Mouse (Mus musculus) CH12.LX (cell line): Measurements from ENCODE around the gene Anks1. TPM values are rescaled to one million over a fixed set of nuclear protein-coding genes. Genes with fewer than 3 reads are reported as not detected.

Experiments
- DNase-seq: peaks from one replicate; pipeline ENCODE4 v3.0.0-alpha.2; 2013; ENCODE audit errors: extremely low read depth
- H3K27ac ChIP-seq: 2 replicates; pipeline ENCODE4 v1.5.1; 2012; ENCODE audit warnings: low read depth, mild to moderate bottlenecking, control low read depth, moderate library complexity; ENCODE audit not compliant: insufficient read depth
- H3K27me3 ChIP-seq: replicated peaks from 2 replicates; pipeline ENCODE3; 2012; ENCODE audit warnings: inconsistent platforms
- H3K36me3 ChIP-seq, 2 experiments: replicated peaks in 1 of 2; 2 replicates each; pipeline versions ENCODE3 to v1.6.1; 2012; ENCODE audit warnings: inconsistent platforms in 1 of 2, low read length in 1 of 2, mild to moderate bottlenecking in 1 of 2, mixed read lengths in 1 of 2, moderate library complexity in 1 of 2; ENCODE audit not compliant: control insufficient read depth in 1 of 2, insufficient read depth in 1 of 2
- H3K4me1 ChIP-seq, 2 experiments: 2 replicates each; pipeline ENCODE4 v1.6.1; 2012; ENCODE audit warnings: inconsistent platforms in 1 of 2, moderate library complexity in 1 of 2; ENCODE audit not compliant: insufficient read depth in 2 of 2, control insufficient read depth in 1 of 2
- H3K4me2 ChIP-seq: 2 replicates; pipeline ENCODE4 v1.6.1; 2012; ENCODE audit warnings: low read depth, mild to moderate bottlenecking, control low read depth; ENCODE audit not compliant: poor library complexity, insufficient read depth, severe bottlenecking
- H3K4me3 ChIP-seq, 3 experiments: fragments of 150-350 bp in 1 of 3; sonication (generic) in 1 of 3; replicated peaks in 1 of 3; 2 replicates each; pipeline versions ENCODE3 to v1.5.1; 2011 to 2012; ENCODE audit warnings: low read depth in 2 of 3, low read length in 2 of 3, mild to moderate bottlenecking in 2 of 3, moderate library complexity in 2 of 3, control low read depth in 1 of 3, improper control_type of control experiment in 1 of 3, inconsistent platforms in 1 of 3, mixed read lengths in 1 of 3; ENCODE audit not compliant: poor library complexity in 1 of 3
- H3K79me2 ChIP-seq: replicated peaks from 2 replicates; pipeline ENCODE4 v1.6.1; 2012; ENCODE audit warnings: mild to moderate bottlenecking, moderate library complexity; ENCODE audit not compliant: control insufficient read depth, poor library complexity, insufficient read depth, severe bottlenecking; ENCODE audit errors: extremely low read depth
- H3K9ac ChIP-seq: 2 replicates; pipeline ENCODE4 v1.6.1; 2012; ENCODE audit warnings: low read depth, mild to moderate bottlenecking, control low read depth, moderate library complexity; ENCODE audit not compliant: insufficient read depth
- H3K9me3 ChIP-seq: replicated peaks from 2 replicates; pipeline ENCODE3; 2012; ENCODE audit warnings: low read length, inconsistent platforms, mixed read lengths
- BHLHE40 ChIP-seq: IDR thresholded peaks from 2 replicates; pipeline ENCODE4 v1.6.1; 2011; ENCODE audit warnings: mild to moderate bottlenecking, low read depth, low read length, improper control_type of control experiment
- CHD2 ChIP-seq: IDR thresholded peaks from 2 replicates; pipeline ENCODE4 v1.6.1; 2011; ENCODE audit warnings: low read length, improper control_type of control experiment
- CTCF ChIP-seq, 2 experiments: IDR thresholded peaks in 1 of 2; conservative IDR thresholded peaks in 1 of 2; 2 replicates each; pipeline ENCODE4 v1.5.1; 2011 to 2012; ENCODE audit warnings: low read depth in 2 of 2, low read length in 2 of 2, improper control_type of control experiment in 1 of 2, inconsistent platforms in 1 of 2, mild to moderate bottlenecking in 1 of 2, moderate library complexity in 1 of 2
- E2F4 ChIP-seq: IDR thresholded peaks from 2 replicates; pipeline ENCODE4 v1.6.1; 2011; ENCODE audit warnings: low read depth, low read length, improper control_type of control experiment; ENCODE audit not compliant: insufficient replicate concordance
- ELF1 ChIP-seq: IDR thresholded peaks from 2 replicates; pipeline ENCODE4 v1.6.1; 2014; ENCODE audit warnings: low read depth, mild to moderate bottlenecking, inconsistent platforms, low read length, improper control_type of control experiment
- EP300 ChIP-seq: IDR thresholded peaks from 2 replicates; pipeline ENCODE4 v1.6.1; 2011; ENCODE audit warnings: low read length, improper control_type of control experiment
- JUN ChIP-seq: IDR thresholded peaks from 2 replicates; pipeline ENCODE4 v1.6.1; 2011; ENCODE audit warnings: low read depth, mild to moderate bottlenecking, low read length, improper control_type of control experiment, moderate library complexity; ENCODE audit not compliant: insufficient read depth
- JUND ChIP-seq: conservative IDR thresholded peaks from 2 replicates; pipeline ENCODE4 v1.6.1; 2011; ENCODE audit warnings: low read depth, low read length, improper control_type of control experiment
- KAT2A ChIP-seq: IDR thresholded peaks from 2 replicates; pipeline ENCODE4 v1.6.1; 2012; ENCODE audit warnings: low read length, improper control_type of control experiment, inconsistent platforms; ENCODE audit not compliant: insufficient replicate concordance
- MAFK ChIP-seq: IDR thresholded peaks from 2 replicates; pipeline ENCODE4 v1.6.1; 2011; ENCODE audit warnings: low read length, improper control_type of control experiment; ENCODE audit not compliant: insufficient replicate concordance
- MAZ ChIP-seq: IDR thresholded peaks from 2 replicates; pipeline ENCODE4 v1.6.1; 2012; ENCODE audit warnings: low read depth, mild to moderate bottlenecking, inconsistent platforms, low read length, improper control_type of control experiment, moderate library complexity
- MXI1 ChIP-seq: IDR thresholded peaks from 2 replicates; pipeline ENCODE4 v1.6.1; 2011; ENCODE audit warnings: mild to moderate bottlenecking, low read depth, low read length, improper control_type of control experiment
- MYC ChIP-seq: IDR thresholded peaks from 2 replicates; pipeline ENCODE4 v1.6.1; 2011; ENCODE audit warnings: low read depth, mild to moderate bottlenecking, improper control_type of control experiment, low read length
- NELFE ChIP-seq: IDR thresholded peaks from 2 replicates; pipeline ENCODE4 v1.6.1; 2011; ENCODE audit warnings: low read depth, low read length, improper control_type of control experiment
- NRF1 ChIP-seq: IDR thresholded peaks from 2 replicates; pipeline ENCODE4 v1.6.1; 2014; ENCODE audit warnings: low read depth, mild to moderate bottlenecking, inconsistent platforms, low read length, improper control_type of control experiment, moderate library complexity
- PAX5 ChIP-seq: IDR thresholded peaks from 2 replicates; pipeline ENCODE4 v1.6.1; 2012; ENCODE audit warnings: low read length, inconsistent platforms, mixed read lengths
- POLR2A ChIP-seq: IDR thresholded peaks from 2 replicates; pipeline ENCODE4 v1.6.1; 2011; ENCODE audit warnings: low read depth, mild to moderate bottlenecking, improper control_type of control experiment, low read length
- POLR2AphosphoS2 ChIP-seq: IDR thresholded peaks from 2 replicates; pipeline ENCODE4 v1.6.1; 2011; ENCODE audit warnings: low read depth, low read length, improper control_type of control experiment
- RAD21 ChIP-seq: IDR thresholded peaks from 2 replicates; pipeline ENCODE4 v1.6.1; 2011; ENCODE audit warnings: low read depth, mild to moderate bottlenecking, low read length, improper control_type of control experiment, moderate library complexity
- SIN3A ChIP-seq: IDR thresholded peaks from 2 replicates; pipeline ENCODE4 v1.6.1; 2012; ENCODE audit warnings: low read length, improper control_type of control experiment, inconsistent platforms
- TBP ChIP-seq: conservative IDR thresholded peaks from 2 replicates; pipeline ENCODE4 v1.6.1; 2011; ENCODE audit warnings: low read depth, low read length, improper control_type of control experiment
- UBTF ChIP-seq: IDR thresholded peaks from 2 replicates; pipeline ENCODE4 v1.6.1; 2012; ENCODE audit warnings: low read depth, mild to moderate bottlenecking, inconsistent platforms, low read length, improper control_type of control experiment, moderate library complexity
- USF1 ChIP-seq: IDR thresholded peaks from 2 replicates; pipeline ENCODE4 v1.6.1; 2014; ENCODE audit warnings: low read depth, mild to moderate bottlenecking, inconsistent platforms, low read length, improper control_type of control experiment
- USF2 ChIP-seq: conservative IDR thresholded peaks from 2 replicates; pipeline ENCODE4 v1.6.1; 2011; ENCODE audit warnings: low read depth, low read length, improper control_type of control experiment
- ZC3H11A ChIP-seq: IDR thresholded peaks from 2 replicates; pipeline ENCODE4 v1.6.1; 2012; ENCODE audit warnings: low read depth, mild to moderate bottlenecking, inconsistent platforms, low read length, improper control_type of control experiment
- ZKSCAN1 ChIP-seq: IDR thresholded peaks from 2 replicates; pipeline ENCODE4 v1.6.1; 2012; ENCODE audit warnings: low read depth, inconsistent platforms, low read length, improper control_type of control experiment, borderline replicate concordance
- ZMIZ1 ChIP-seq: IDR thresholded peaks from 2 replicates; pipeline ENCODE4 v1.6.1; 2012; ENCODE audit warnings: low read depth, mild to moderate bottlenecking, inconsistent platforms, low read length, improper control_type of control experiment
- dilution Hi-C: fragments of 300-500 bp; cut with MboI; formaldehyde crosslinking; loops from 2 replicates; pipeline ENCODE4 v1.14.3; 2020; ENCODE audit warnings: low sequenced_read_pairs; ENCODE audit not compliant: extremely low pct_unique_long_range_greater_than_20kb, extremely low pct_ligation_motif_present
- in situ Hi-C: fragments of 300-500 bp; cut with MboI; formaldehyde crosslinking; loops from 3 replicates; pipeline ENCODE4 v1.14.3; 2019; ENCODE audit warnings: low sequenced_read_pairs, low pct_ligation_motif_present, low pct_unique_long_range_greater_than_20kb, mixed read lengths
- polyA plus RNA-seq: library from polyadenylated mRNA; unstranded; fragments of >175 nt; gene quantifications from 2 replicates; pipeline ENCODE4 v1.2.1, GENCODE M21; 2012; ENCODE audit warnings: low read depth; ENCODE audit not compliant: insufficient read length
- total RNA-seq, 2 experiments: library from RNA; depleted of rRNA; stranded (reverse); fragments of 300-350 nt in 1 of 2; fragments of >200 nt in 1 of 2; gene quantifications; 2 replicates each; pipeline ENCODE4 v1.2.3; 2012 to 2014

The Anks1 gene
- total and polyA plus RNA-seq, 3 experiments = 5.8 to 9.3 (median 9.0) TPM

- TF ChIP-seq MAFK (no peak), ZMIZ1 (no peak), JUN (no peak), KAT2A (no peak), MYC (peak; percentile 38; the same call in 1 of the 2 replicates)
These were observed 759 bp upstream of the Anks1 start (continued) for GRCm38 (mm10) chr17:27908206-27908887.

- TF ChIP-seq MXI1 = peak; percentile 21
- 0 out of 2 replicates have a peak, but pooled peaks have one; percentile 4 for TF ChIP-seq BHLHE40
- no peak for TF ChIP-seq ELF1
- no peak for TF ChIP-seq ZKSCAN1
- peak; percentile 27; the same call in 1 of the 2 replicates for TF ChIP-seq MAFK
- no peak; the same call in 1 of the 2 replicates for TF ChIP-seq UBTF
- no peak for TF ChIP-seq PAX5
- TF ChIP-seq SIN3A = peak; percentile 49
- TF ChIP-seq MAZ = no peak
- TF ChIP-seq JUND = no peak
- no peak for TF ChIP-seq POLR2A
- peak within 1 kb of the TSS; percentile 77 for H3K4me2 ChIP-seq
- H3K36me3 ChIP-seq = peaks cover 3 to 23% of the 10 kb centered on the region in 2 experiments
- H3K27ac ChIP-seq = peak within 1 kb of the TSS; percentile 42
- dilution Hi-C loops (no loop called here), in situ Hi-C loops (no loop called here)
- peak within 1 kb of the TSS; percentile 55 for H3K9ac ChIP-seq
- H3K27me3 ChIP-seq = no peaks in the 10 kb centered on the region
- H3K9me3 ChIP-seq = no peaks in the 10 kb centered on the region
- H3K79me2 ChIP-seq = no peaks in the 10 kb centered on the region; the same call in none of the 2 replicates
- peak; percentile 25 for DNase-seq
- peaks cover 3 to 22% of the 10 kb centered on the region in 2 experiments; a peak in 3 of 4 replicates for H3K4me1 ChIP-seq
- peak within 1 kb of the TSS; percentile 66 to 84 (median 74) for H3K4me3 ChIP-seq
These were observed 755 bp downstream of the Anks1 start, which contains the start of gene Taf11 for GRCm38 (mm10) chr17:27909622-27910500. Taf11 (minus strand) TSS chr17:27909844.

GRCm38 (mm10) chr17:27911371-27911770, 2.3 kb downstream of the Anks1 start:
- Histone ChIP-seq H3K4me2 (no peak overlapping the region), H3K4me3 (no peak overlapping the region), H3K36me3 (peaks cover 0 to 18% of the 10 kb centered on the region in 2 experiments), H3K9me3 (no peaks in the 10 kb centered on the region), H3K27me3 (no peaks in the 10 kb centered on the region), H3K9ac (no peak overlapping the region), H3K4me1 (peaks cover 3 to 17% of the 10 kb centered on the region in 2 experiments; a peak in 3 of 4 replicates), H3K79me2 (no peaks in the 10 kb centered on the region; the same call in none of the 2 replicates), H3K27ac (no peak overlapping the region)
- no peak for DNase-seq
- in situ Hi-C loops = no loop called here
- dilution Hi-C loops = no loop called here
- TF ChIP-seq USF2 (no peak), TBP (no peak), KAT2A (no peak), CHD2 (no peak), MAFK (no peak), NELFE (no peak), EP300 (no peak), E2F4 (no peak), CTCF (conservative IDR thresholded peaks at IDR 0.05 in 1 of 2, IDR thresholded peaks at IDR 0.05 in 1 of 2; ENCODE audit: low read depth in 2 of 2, low read length in 2 of 2) (no peak), POLR2AphosphoS2 (no peak), MXI1 (no peak), ZKSCAN1 (no peak), ELF1 (no peak), USF1 (no peak), ZC3H11A (no peak), JUND (no peak), RAD21 (no peak), BHLHE40 (no peak), POLR2A (no peak), NRF1 (no peak)
